Mouse (Mus musculus) fibroblast of lung, adult 2 months (primary cell): ENCODE measurements around the gene Scg3.
"Not testable (repeated sequence)": the region's sequence is repeated elsewhere in the genome, so short reads cannot be mapped to it uniquely, and the experiment has no call there.

Experiments
- DNase-seq: peaks from one replicate; pipeline ENCODE4 v3.0.0-alpha.2; 2011; ENCODE audit warnings: low read depth

Gene Scg3

DNA sequence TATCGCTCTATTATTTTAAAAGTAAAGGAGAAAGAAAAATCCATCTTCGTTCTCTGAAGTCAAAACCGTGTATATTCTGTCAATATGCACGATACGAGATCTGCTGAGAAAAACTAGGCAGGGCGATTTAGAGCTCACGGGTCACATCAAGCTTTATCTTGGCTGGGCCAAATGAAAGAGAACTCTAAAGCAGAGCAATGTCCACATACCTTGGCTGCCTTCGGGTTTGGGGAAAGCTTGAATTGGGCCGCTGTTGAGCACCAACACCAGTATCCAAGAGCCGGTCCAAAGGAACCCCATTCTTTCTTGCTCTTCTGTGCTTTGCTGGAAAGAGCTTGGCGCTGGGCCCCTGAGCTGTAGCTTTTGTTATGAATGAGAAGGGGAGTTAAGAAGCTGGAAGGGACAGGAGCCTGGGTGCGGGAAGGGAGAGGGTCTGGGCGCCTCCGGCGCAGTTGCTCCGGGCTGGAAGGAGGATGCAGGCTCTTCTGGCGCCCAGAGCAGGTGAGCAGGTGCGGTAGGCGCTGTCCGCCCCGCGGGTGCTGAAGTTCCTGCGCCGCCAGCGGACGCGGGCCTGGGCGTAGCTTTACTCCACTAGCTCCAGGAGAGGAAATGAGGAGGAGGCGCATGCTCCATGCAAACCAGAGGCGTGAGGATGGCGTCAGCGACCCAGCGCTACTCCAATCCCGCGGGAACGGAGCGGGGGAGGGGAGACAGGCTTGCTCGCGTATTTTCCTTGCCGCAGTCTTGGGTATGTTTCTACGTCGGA, at the start of gene Scg3:
TSS of gene Scg3 (minus strand) at position 631 of the 766 bp plus-strand sequence.
- DNase-seq, result no peak

DNA sequence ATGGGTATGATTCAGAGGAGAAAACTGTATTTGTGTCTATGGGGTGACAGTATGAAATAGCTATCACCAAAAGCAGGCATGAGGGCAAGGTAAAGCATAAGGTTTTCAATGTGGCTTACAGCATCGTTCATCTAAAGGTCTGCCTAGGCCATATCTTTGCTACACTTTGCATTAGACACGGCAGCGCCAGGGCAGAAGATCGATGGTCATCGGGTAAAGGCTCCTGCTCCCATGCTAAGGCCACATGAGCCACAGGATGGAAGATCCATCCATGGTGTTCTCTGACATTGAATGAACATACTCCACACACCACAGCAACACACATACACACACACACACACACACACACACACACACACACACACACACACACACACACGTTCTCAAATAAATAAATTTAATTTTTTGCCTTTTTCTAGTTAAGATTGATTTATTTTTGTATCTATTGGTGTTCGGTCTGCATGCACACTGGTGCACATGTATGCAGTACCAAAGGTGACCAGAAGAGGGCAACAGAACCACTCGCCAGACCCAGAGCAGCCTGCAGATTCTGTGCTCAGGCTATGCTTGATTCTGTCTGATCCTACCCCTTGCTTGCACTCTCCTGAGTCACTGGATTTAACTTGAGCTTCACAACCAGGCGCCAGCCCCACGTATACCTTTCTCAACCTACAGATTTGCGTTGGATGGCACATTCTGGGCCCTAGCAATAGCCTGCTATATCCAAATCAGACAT, 36.3 kb upstream of the Scg3 start:
- DNase-seq, result peak; percentile 27

DNA sequence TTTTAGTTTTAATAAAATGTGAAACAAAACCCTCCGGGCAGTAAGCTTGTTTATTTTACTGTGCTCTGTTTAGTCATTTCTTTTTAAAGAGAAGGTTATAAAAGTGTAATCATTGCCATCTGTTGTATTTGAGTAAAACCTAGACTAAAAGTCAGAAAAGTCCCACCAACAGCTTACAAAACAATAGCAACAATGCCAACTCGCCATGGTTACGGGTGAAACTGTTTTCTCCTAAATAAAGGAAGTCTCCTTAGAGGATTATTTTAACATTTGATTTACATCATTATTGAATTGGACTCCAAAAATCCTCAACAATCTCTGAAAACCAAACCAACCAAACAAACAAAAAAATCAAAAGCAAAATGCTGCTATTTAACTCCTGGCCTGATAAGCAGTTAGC, 35.6 kb upstream of the Scg3 start:
- DNase-seq, result peak; percentile 16

DNA sequence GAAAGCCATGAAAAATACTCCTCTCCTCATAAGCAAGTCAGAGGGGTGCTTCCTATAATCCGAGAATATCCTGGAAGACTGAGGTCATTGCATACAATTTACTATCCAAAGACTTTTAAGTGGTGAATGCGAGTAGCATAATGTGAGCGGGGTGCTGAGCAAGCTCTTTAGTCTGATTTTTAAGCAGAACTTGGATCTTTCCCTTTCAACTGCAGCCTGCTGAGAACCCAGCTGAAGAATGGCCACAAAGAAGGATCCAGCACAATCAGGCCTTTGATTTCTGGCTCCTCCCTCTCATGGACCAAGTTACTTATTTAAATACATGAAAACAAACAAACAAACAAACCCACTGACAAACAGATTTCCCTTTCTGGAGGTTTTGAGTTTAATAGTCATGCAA, 916 bp upstream of the Scg3 start:
- DNase-seq, result no peak

DNA sequence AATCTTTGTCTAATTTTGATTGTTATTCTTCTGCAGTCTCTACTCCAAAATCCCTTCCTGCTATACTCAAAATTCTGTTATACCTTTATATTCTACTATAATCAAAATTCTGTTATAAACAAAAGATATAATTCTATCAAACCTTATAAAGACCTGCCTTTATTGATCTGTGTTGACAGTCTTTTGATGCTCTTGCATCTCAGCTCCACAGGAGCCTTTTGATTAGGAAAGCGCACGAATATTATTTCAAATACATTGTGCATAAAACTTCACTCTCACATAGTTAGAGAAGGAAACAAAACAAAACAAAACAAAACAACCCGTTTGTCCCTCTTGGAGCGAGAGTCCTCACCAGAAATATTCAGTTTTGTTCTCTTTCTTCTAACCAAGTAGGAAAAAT, 436 bp upstream of the Scg3 start:
- DNase-seq, result no peak

DNA sequence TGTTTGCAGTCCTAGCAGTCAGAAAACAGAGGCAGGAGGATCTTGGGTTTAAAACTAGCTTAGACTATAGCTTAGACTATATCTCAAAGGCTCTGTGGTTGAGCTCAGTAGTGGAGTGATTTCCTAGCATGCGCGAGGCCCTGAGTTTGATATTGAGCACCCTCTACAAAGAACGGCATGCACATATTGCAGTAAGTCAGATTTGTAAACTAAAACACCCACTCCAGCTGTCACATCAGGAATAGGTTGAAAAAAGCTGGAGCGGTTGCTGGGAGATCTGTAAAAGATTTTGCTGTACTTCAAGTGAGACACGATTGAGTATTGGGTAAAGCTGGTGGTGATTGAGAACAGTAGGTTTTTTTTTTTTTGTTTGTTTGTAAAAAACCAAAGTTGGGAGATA, 3.2 kb downstream of the Scg3 start:
- no peak for DNase-seq

DNA sequence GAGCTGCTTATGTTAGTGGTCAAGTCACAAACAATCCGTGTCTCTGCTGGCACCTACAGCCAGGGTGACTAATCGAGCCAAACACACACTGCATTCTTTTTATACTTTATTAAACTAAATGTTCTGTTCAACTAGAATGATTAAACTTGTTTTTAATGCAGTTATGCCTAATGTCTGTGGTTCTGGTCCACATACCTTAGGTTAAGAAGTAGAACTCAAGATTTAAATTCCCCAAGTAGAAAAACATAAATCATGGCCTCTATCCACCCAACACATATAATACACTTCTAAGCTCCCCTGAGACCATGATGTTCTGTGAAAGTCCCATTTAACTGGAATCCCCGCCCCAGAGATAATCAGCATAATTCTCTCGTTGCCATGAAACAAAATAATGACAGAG, 4.2 kb downstream of the Scg3 start:
- DNase-seq, result no peak

DNA sequence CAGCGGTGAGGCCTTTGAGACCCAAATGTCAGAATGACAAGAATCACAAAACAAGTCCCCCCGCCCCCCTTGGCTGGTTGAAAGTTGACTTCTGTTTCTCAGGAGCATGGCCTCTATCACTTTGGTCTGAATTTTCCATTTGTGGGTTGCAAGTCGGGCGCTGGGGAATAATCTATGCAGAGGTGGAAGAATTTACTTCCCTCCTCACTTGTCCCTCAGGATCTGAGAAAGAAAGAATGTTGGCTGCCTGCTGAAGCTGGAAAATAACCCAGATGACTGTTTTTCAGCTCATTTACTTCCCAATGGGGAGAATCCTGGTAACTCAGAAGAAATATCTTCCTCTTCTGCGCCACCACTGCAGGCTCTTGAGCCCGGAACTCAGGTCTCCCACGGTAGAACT, 5.5 kb downstream of the Scg3 start:
- DNase-seq, result no peak

DNA sequence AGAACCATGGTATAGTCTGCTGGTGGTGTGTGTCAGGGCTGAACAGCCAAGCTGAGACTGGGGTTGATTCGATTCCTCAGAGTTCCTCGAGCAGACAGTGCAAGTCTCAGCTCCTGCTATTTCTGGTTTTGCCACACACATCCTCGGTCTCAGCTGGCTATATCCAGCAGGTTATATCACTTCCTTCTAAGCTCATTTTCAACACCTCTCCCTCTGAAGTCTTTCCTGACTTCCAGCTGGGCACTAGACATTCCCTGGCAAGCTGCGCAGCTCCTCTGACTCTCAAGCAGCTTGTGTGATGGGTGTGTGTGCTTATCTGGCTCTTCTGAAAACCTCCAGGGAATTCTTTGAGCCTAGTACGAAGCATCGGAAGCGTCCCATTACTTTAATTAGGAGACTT, 7.6 kb downstream of the Scg3 start:
- DNase-seq, result no peak

DNA sequence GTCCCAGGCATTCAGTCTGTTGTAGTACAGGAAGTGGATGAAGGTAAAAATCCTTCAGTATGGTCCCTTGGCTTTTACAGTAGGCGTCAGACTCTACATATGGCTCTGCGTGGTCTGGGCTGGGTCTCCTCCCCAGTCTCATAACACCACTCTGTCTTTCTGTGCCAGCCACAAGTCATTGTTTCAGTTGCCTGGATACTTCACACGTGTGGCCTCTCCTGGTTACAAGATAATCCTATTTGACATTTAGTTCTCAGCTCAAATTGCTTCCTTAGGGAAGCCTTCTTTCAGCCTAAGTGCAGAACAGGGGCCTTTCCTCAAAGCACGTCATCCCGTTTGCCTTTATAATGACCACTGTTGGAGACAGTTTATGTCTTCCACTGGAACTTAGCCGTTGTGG, 11.1 kb downstream of the Scg3 start:
- DNase-seq, result no peak

DNA sequence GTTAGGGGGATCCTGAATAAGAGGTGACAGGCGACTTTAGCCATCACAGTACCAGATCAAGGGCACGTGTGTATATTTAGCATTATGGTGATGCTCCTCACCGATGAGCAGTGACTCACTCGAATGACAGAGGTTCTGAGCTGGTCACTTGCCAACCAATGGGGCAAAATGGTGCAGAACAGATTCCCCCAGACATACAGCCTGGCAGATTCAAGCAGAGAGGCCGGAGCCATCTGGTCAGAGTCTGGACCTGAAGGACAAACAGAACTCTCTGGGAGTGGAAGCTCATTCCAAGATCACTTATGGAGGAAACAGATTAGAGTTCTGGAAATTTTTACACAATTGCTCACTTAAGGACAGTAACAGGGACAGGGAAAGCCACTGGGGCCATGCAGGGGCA, 17.2 kb downstream of the Scg3 start:
- DNase-seq, result no peak

DNA sequence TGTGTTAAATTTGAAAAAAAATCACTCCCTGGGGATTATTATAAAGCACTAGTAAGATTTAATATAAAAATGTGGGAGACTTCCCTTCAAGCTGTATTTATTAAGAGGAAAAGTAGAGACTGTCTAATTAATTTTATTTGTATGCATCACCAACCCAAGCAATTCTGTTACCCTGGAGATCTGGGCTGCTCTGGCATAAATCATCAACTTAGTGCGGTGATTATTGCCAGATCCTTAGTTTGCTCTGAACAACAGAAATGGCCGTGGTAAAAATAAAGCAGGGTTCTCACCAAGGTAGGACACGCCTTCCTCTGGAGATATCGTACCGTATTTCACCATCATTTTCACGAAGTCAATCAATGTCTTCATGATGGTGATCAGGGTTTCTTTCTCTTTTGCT, 18.5 kb downstream of the Scg3 start:
- no peak for DNase-seq

DNA sequence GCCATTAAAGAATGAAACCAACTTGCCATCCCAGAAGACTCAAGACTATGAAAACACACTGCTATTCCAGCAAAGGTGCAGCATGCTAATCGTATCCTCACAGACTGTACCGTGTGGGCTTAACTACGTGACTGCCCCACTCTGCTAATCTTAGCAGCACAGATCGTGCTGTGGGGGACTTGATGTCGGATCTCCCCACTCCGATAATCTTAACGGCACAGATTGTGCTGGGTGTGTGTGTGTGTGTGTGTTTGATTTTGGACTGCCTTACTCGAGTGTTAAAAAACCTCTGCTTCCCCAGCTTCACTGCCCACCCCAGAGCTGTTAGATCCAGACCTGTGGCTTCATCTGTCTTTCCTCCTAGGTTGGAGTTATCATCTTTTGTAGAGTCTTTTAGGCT, 22.9 kb downstream of the Scg3 start:
- no peak for DNase-seq

DNA sequence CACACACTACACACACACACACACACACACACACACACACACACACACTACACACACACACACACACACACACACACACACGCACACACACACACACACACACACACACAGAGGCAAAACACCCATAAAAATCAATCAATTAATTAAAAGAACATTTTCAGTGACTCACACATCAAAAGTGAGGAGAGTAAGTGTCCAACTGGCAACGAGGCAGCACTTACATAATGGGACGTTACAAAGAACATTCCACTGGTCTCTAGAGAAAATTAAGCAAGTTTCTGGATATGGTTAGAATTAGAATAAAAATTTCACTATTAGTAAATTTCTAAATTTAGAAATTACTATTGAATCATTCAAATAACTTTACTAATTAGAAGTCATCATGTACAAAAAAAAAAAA, 27.4 kb downstream of the Scg3 start:
- DNase-seq, result not testable (repeated sequence)

DNA sequence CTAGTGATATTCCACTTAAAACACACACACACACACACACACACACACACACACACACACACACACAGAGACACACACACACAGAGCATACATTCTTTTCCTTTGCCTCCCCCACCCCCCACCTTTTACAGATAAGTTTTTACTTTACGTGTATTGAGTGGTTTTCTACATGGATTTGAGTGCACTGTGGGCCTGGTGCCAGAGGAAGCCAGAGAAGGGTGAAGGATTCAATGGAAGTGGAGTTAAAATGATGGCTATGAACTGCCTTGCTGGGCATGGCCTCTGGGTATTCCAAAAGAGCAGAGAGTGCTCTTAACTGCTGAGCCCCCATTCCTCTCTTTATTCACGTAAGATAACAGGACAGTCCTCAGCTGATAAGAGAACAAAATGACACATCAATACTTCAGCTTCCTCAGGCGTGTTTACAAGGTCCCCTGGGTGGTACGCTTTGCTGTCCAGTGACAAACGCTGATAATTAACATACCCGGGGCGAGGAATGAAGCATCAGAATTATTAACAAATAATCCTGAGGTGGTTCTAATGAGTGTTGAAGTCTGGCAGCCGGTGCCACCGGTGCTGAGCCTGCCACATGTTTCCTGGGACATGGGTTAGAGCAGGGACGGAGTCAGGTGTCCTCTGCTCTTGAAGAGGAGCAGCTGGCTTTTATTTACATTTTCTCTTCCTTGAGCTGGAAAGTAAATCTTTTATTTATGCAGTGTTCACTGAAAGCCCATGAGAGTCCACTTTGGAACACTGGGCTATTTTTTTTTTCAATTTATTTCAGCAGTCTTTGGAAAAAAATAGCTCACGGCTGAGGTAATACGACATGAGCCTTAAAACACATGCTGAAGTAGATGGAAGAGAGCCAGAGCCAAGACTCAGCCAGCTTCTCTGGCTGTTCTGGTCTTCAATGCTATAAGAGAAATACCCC, 29.6 kb downstream of the Scg3 start:
- DNase-seq, result no peak

DNA sequence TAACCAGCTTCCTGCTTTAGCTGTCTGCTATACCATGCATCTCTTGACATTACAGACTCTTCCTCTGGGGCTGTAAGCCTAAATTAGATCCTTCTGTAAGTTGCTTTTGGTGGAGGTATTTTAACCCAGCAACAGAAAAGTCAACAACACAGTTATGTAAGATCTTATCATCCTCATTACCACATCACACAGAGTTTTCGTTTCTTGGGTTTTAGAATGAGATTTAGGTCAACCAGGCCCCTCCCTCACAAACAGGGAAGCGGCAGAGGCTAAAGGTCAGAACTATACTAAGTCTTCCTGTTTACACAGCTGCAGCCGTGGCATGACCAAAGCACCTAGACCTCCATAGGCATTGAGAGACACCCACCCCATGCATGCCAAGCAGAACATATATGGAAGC, 38.5 kb downstream of the Scg3 start:
- DNase-seq, result no peak

DNA sequence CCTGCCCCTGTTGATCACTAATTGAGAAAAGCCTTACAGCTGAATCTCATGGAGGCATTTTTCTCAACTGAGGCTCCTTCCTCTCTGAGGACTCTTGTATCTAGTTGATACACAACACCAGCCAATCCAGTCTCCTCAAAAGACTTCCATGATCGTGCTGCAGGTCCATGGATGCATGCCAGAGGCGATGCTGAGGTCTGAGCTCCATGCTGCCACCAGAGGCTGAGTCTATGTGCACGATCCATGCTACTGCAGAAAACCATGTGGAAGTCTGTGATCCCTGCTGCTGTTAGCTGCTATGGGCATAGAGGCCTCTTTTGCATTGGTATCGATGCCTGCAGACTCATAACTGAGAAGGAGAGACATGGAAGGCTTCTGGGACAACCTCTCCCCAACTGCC, 49.6 kb downstream of the Scg3 start:
- DNase-seq, result no peak

DNA sequence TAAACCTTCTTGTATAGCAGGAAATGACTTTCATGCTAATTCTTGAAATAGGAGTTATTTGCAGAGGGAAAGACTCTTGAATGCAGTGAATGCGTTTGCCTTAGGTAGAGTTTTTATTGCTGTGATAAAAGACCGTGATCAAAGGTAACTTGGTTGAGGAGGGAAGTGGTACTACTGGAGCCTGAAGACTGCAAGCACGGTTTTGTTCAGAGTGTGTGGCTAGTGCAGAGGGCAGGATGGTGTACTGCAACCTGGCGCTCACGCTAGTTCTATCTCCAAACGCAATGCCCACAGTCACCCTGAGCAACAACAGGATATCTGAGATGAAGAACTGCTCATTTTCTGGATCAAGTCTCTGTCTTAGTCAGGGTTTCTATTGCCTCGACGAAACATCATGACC, 50.3 kb downstream of the Scg3 start:
- DNase-seq, result no peak

DNA sequence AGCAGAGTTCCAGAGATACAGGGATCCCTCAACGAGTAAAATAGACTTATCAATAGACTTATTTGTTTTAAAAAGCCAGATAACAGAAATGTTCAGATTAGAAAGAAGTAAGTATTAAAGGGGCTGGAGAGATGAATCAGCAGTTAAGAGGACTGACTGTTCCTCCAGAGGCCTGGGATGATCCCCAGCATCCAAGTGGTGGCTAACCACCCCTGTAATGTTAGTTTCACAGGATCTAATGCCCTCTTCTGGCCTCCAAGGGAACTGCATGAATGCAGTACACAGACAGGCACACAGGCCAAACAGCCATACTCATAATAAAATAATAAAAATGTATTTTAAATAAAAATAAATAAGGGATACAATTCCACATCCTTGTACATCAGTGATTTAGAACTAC, 51.0 kb downstream of the Scg3 start:
- DNase-seq, result no peak

DNA sequence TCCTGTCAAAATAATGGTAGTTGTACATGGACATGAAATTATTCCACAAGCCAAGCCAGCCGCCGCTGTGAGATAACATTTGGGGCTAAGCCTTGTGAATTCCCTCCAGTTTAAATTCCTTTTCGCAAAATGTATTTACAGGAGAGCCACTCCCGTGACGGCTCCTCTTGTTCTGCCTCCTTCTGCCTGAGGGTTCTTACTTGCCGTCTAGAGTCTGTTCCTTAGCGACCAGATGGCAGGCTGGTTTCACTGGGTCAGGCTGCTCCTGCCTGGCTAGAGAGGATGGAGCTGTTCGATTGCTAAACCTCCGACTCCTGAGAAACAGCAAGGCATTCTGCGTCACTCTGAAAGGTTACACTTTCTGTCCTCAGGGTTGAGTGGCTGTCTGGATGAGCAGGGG, 51.7 kb downstream of the Scg3 start:
- no peak for DNase-seq

DNA sequence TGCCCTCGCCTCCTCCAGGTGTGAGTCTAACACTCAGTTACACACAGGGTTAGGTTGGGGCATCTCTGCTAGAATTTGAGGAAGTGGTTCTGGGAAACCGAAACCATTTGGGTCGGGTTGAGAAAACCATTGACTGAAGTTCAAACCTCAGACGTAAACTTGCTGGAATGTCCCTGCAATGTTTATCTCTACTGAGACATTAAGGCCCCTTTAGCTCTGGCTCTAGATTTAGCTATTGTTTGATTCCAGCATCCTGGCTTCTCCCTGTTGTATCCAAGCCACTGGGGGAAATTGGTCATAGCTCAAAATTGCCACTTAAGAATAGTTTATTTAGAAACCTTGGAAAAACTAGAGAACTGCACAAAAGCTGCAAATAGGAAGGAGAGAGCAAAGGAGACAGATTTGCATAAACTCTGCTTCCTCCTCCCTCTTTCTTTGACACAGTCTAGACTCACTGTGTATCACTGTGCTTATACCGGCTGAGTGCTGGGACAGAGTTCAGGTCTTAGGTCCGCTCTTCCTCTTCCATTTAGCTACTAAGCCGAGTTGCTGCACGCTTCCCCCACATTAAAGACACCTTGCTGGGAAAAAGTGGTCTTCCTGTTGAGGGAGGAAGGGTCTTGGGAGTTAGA, 52.9 kb downstream of the Scg3 start:
- no peak for DNase-seq

DNA sequence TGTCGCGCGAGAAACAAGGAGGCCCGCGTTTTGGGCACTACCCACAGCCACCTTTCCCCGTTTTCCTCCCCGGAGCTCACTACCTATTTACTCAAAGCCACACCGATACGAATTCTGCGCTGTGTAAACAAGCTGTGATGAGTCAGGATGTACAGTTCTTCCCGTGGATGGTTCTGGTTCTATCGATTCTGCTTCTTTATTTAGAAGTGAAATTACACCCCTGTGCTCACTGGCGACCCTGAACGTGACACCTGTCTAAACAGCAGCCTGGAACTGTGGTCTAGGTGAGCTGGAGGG, 57.6 kb downstream of the Scg3 start:
- no peak for DNase-seq
